In the genomic region with DNA sequence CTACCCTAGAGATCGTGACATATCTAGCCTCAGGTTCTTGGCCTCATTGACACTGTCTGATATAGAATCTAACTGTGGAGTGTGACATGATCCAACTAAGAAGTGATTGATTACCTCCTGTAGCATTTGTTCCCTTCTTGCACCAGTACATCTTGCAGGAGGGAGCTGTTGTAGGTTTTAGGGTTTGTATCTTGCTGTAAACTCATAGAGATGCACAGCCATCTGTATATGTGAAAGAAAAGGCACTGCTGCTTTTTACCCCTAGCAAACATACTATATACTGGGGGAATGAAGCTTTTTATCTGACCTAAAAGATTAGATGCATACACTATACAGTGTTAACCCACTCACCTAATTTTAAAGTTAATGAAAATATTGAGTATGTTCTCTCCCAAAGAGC, we compare ENCODE assay signal across 23 mouse cellular contexts.
DNase-seq lines count a peak whose midpoint lies in the region; ATAC-seq and TF ChIP-seq lines count a peak whose summit lies in the region.
"Had no signal": no experiment of that assay in that cellular context is flagged by ENCODE, and none has a peak within 500 bp of the region (broad histone marks: within the 10 kb centered on the region; RNA-seq: fewer than 3 reads in every experiment).

No protein-coding gene starts in this region.

- no peak overlapping the region for H3K4me3 ChIP-seq in forebrain, embryonic 13.5 days
- no peak overlapping the region for H3K4me3 ChIP-seq in forebrain, embryonic 16.5 days (replicated peaks; ENCODE audit: low read length)
- no peak overlapping the region for H3K4me3 ChIP-seq in forebrain, postnatal 0 days (ENCODE audit: low read depth, low read length)
- no peak overlapping the region for H3K4me3 ChIP-seq in forebrain, embryonic 10.5 days
- no peak overlapping the region for H3K4me3 ChIP-seq in limb, embryonic 11.5 days (ENCODE audit: low read depth, low read length)
- no peak overlapping the region for H3K4me3 ChIP-seq in limb, embryonic 10.5 days
- H3K4me3 ChIP-seq: embryonic facial prominence, embryonic 10.5 days; embryonic facial prominence, embryonic 12.5 days had no signal

- H3K36me3 ChIP-seq in forebrain, embryonic 13.5 days (ENCODE audit: poor library complexity, severe bottlenecking): no peaks in the 10 kb centered on the region
- no peaks in the 10 kb centered on the region for H3K36me3 ChIP-seq in forebrain, embryonic 16.5 days (ENCODE audit: control insufficient read depth, insufficient read depth)
- H3K36me3 ChIP-seq in forebrain, postnatal 0 days (ENCODE audit: insufficient read depth): no peaks in the 10 kb centered on the region
- H3K36me3 ChIP-seq in forebrain, embryonic 10.5 days (replicated peaks): no peaks in the 10 kb centered on the region
- no peaks in the 10 kb centered on the region for H3K36me3 ChIP-seq in limb, embryonic 11.5 days (ENCODE audit: control insufficient read depth, insufficient read depth, low read length)
- no peaks in the 10 kb centered on the region for H3K36me3 ChIP-seq in limb, embryonic 10.5 days
- H3K36me3 ChIP-seq: embryonic facial prominence, embryonic 10.5 days; embryonic facial prominence, embryonic 12.5 days; G1E had no signal

- H3K9me3 ChIP-seq in forebrain, embryonic 13.5 days (replicated peaks): no peaks in the 10 kb centered on the region
- no peaks in the 10 kb centered on the region for H3K9me3 ChIP-seq in forebrain, embryonic 16.5 days (ENCODE audit: control insufficient read depth, low read length)
- no peaks in the 10 kb centered on the region for H3K9me3 ChIP-seq in forebrain, postnatal 0 days (ENCODE audit: low read length)
- no peaks in the 10 kb centered on the region for H3K9me3 ChIP-seq in forebrain, embryonic 10.5 days
- H3K9me3 ChIP-seq in limb, embryonic 11.5 days (ENCODE audit: control insufficient read depth, low read length): no peaks in the 10 kb centered on the region
- H3K9me3 ChIP-seq in limb, embryonic 10.5 days (replicated peaks): no peaks in the 10 kb centered on the region
- H3K9me3 ChIP-seq: embryonic facial prominence, embryonic 10.5 days; embryonic facial prominence, embryonic 12.5 days; G1E had no signal

- 0 out of 2 replicates have a peak, but pooled peaks have one; percentile 21 for ATAC-seq in forebrain, embryonic 13.5 days
- ATAC-seq in forebrain, embryonic 16.5 days: no peak; the same call in 1 of the 2 replicates
- peak; percentile 78 for ATAC-seq in forebrain, postnatal 0 days
- ATAC-seq in limb, embryonic 11.5 days (ENCODE audit: insufficient number of reproducible peaks, low FRiP score, low TSS enrichment, low read depth): peak; percentile 26; the same call in 1 of the 2 replicates
- ATAC-seq: activated CD4-positive, CD25-positive, alpha-beta regulatory T cell, adult 4 months; CD4-positive, CD25-positive, alpha-beta regulatory T cell, adult 4 months; forebrain, embryonic 14.5 days; Patski had no signal

- 90% methylated on average over 1 of the region's 1 CpGs for WGBS in forebrain, embryonic 13.5 days
- WGBS in forebrain, embryonic 16.5 days: 97% methylated on average over 1 of the region's 1 CpGs
- 82% methylated on average over 1 of the region's 1 CpGs for WGBS in forebrain, postnatal 0 days
- WGBS in forebrain, embryonic 10.5 days: 85% methylated on average over 1 of the region's 1 CpGs
- WGBS in limb, embryonic 11.5 days: 97% methylated on average over 1 of the region's 1 CpGs
- WGBS in limb, embryonic 10.5 days: 87% methylated on average over 1 of the region's 1 CpGs

- DNase-seq in forebrain, postnatal 0 days: no peak
- DNase-seq in forebrain, embryonic 10.5 days (ENCODE audit: extremely low spot score, low spot score): no peak
- no peak for DNase-seq in limb, embryonic 11.5 days (ENCODE audit: low spot score)
- DNase-seq in limb, embryonic 10.5 days (ENCODE audit: low spot score): no peak
- DNase-seq: adrenal gland, adult 8-10 months; adrenal gland, postnatal 14 days; adrenal gland, postnatal 36 days; B cell, adult 2 months; cerebellum, adult 11-12 months; cerebellum, adult 2 months; cerebellum, adult 9-10 months; cerebellum, postnatal 10 days; cerebellum, postnatal 25 days had no signal

- no peak overlapping the region for H3K4me2 ChIP-seq in forebrain, embryonic 13.5 days
- H3K4me2 ChIP-seq in forebrain, embryonic 16.5 days (ENCODE audit: low read length): no peak overlapping the region
- H3K4me2 ChIP-seq in forebrain, postnatal 0 days (ENCODE audit: low read depth): no peak overlapping the region
- H3K4me2 ChIP-seq in limb, embryonic 11.5 days (ENCODE audit: low read depth, severe bottlenecking): no peak overlapping the region
- H3K4me2 ChIP-seq: embryonic facial prominence, embryonic 12.5 days had no signal

- H3K27me3 ChIP-seq in forebrain, embryonic 13.5 days: no peaks in the 10 kb centered on the region
- H3K27me3 ChIP-seq in forebrain, embryonic 16.5 days (replicated peaks; ENCODE audit: control insufficient read depth, insufficient read depth, low read length): no peaks in the 10 kb centered on the region
- no peaks in the 10 kb centered on the region for H3K27me3 ChIP-seq in forebrain, postnatal 0 days (ENCODE audit: insufficient read depth, low read length)
- H3K27me3 ChIP-seq in forebrain, embryonic 10.5 days (ENCODE audit: poor library complexity, severe bottlenecking): no peaks in the 10 kb centered on the region
- no peaks in the 10 kb centered on the region for H3K27me3 ChIP-seq in limb, embryonic 11.5 days (ENCODE audit: control insufficient read depth, insufficient read depth, low read length)
- H3K27me3 ChIP-seq in limb, embryonic 10.5 days (ENCODE audit: low read depth, poor library complexity, severe bottlenecking): no peaks in the 10 kb centered on the region
- H3K27me3 ChIP-seq: CH12.LX; embryonic facial prominence, embryonic 12.5 days; Patski had no signal

- H3K27ac ChIP-seq in forebrain, embryonic 13.5 days: no peak overlapping the region
- no peak overlapping the region for H3K27ac ChIP-seq in forebrain, embryonic 16.5 days (ENCODE audit: low read length)
- H3K27ac ChIP-seq in forebrain, postnatal 0 days (ENCODE audit: low read depth, low read length): no peak overlapping the region
- H3K27ac ChIP-seq in forebrain, embryonic 10.5 days: no peak overlapping the region
- no peak overlapping the region for H3K27ac ChIP-seq in limb, embryonic 11.5 days (replicated peaks; ENCODE audit: low read depth, low read length)
- H3K27ac ChIP-seq in limb, embryonic 10.5 days: no peak overlapping the region
- H3K27ac ChIP-seq: embryonic facial prominence, embryonic 10.5 days; embryonic facial prominence, embryonic 12.5 days had no signal

- no peaks in the 10 kb centered on the region for H3K4me1 ChIP-seq in forebrain, embryonic 13.5 days
- H3K4me1 ChIP-seq in forebrain, embryonic 16.5 days (replicated peaks; ENCODE audit: control insufficient read depth, insufficient read depth, low read length): no peaks in the 10 kb centered on the region
- H3K4me1 ChIP-seq in forebrain, postnatal 0 days (ENCODE audit: insufficient read depth): no peaks in the 10 kb centered on the region
- H3K4me1 ChIP-seq in forebrain, embryonic 10.5 days: no peaks in the 10 kb centered on the region
- H3K4me1 ChIP-seq in limb, embryonic 11.5 days (ENCODE audit: control insufficient read depth, insufficient read depth, low read length): no peaks in the 10 kb centered on the region
- H3K4me1 ChIP-seq in limb, embryonic 10.5 days: no peaks in the 10 kb centered on the region
- H3K4me1 ChIP-seq: embryonic facial prominence, embryonic 10.5 days; embryonic facial prominence, embryonic 12.5 days had no signal

- TF ChIP-seq CTCF in forebrain, postnatal 0 days (IDR thresholded peaks at IDR 0.05; ENCODE audit: low read depth): no peak

- no peak overlapping the region for H3K9ac ChIP-seq in forebrain, embryonic 13.5 days
- H3K9ac ChIP-seq in forebrain, embryonic 16.5 days (replicated peaks; ENCODE audit: low read depth, low read length): no peak overlapping the region
- H3K9ac ChIP-seq in forebrain, postnatal 0 days: no peak overlapping the region
- no peak overlapping the region for H3K9ac ChIP-seq in limb, embryonic 11.5 days (ENCODE audit: low read length)
- H3K9ac ChIP-seq: embryonic facial prominence, embryonic 12.5 days had no signal
